Mouse (Mus musculus) B cell, adult 62 days (primary cell): ENCODE data around the gene Zfp287. TPM values are rescaled to one million over a fixed set of nuclear protein-coding genes. Genes with fewer than 3 reads are reported as not detected.

Source experiments
- total RNA-seq: library from RNA; stranded (reverse); gene quantifications from 4 replicates; pipeline ENCODE4 v1.2.4, GENCODE M21; 2023

Gene Zfp287
- total RNA-seq: 6.1 to 7.7 TPM (median 7.0 TPM) in 4 replicates

DNA sequence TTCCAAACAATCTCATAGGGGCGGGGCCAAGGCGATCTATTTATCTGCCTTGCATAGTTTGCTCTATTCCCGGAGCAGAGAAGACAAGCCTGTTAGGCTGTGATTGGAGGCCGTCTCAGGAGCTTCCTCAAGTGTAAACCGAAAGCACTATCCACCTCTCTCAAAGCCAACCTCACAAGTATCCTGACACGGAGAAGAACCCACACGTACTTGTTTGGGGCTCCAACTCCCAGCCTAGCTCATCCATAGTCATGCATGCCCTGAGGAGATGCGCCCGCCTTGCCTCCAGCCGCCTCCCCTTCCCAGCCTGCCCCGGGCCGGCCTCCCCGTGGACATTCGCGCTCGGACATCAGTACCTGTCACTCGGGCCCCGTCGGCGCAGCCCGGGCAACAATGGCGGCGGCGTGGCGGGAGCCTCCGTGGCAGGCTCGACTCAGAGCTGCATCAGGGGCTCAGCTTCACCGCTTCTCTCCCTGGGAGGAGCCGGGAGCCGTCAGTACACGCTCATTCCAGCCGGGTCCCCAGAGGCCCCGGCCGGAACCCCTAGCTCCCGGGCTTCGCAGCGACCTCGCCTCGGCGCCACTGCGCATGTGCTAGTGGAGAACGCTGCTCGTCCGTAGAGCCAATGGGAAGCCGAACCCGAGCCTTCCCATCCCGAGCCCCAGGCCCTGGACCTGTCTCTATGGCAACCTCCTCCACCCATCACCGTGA is at the start of gene Zfp287:
TSS of gene Zfp287 (minus strand) at position 595 of the 711 bp plus-strand sequence.

DNA sequence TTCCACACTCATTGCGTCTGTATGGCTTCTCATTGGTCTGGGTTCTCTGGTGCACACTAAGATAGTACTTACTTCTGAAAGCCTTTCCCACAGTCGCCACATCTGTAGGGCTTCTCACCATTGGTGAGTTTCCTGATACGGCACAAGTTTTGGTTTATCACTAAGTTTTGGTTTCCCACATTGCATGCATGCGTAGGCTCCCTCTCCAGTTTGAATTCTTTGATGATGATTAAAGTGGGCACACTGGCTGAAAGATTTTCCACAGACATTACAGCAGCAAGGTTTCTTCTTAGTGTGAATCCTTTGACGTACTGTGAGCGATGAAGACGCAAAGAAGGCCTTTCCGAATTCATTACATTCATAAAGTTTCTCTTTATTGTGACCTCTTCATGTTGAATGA is 21.1 kb upstream of the Zfp287 start, which contains the start of gene Gm10428:
TSS of gene Gm10428 (plus strand) at position 321 of the 400 bp plus-strand sequence.

Other genes with a start within 250 kb of the Zfp287 start
- gene Cenpv, start 192.6 kb downstream of the Zfp287 start, total RNA-seq: 1.1 to 1.8 TPM (median 1.8 TPM) in 3 of 4 replicates, not detected in the other
- 1,254 to 1,387 TPM (median 1,345 TPM) in 4 replicates for gene Ubb, start 180.7 kb downstream of the Zfp287 start, total RNA-seq
- 47.0 to 49.8 TPM (median 47.3 TPM) in 4 replicates for gene Trpv2, start 157.4 kb downstream of the Zfp287 start, total RNA-seq
- 4.4 to 6.2 TPM (median 4.8 TPM) in 4 replicates for gene Lrrc75a, start 83.4 kb downstream of the Zfp287 start, total RNA-seq
- 23.7 to 27.5 TPM (median 24.2 TPM) in 4 replicates for gene Mmgt2, start 83.2 kb downstream of the Zfp287 start, total RNA-seq
- gene Gm10428, start 21.2 kb upstream of the Zfp287 start, total RNA-seq: not detected in 4 replicates
- 0.89 to 2.7 TPM (median 2.2 TPM) in 4 replicates for gene Zfp286, start 57.6 kb upstream of the Zfp287 start, total RNA-seq
- gene Trim16, start 88.3 kb upstream of the Zfp287 start, total RNA-seq: 1.4 to 2.6 TPM (median 2.0 TPM) in 4 replicates
- gene Fbxw10, start 115.2 kb upstream of the Zfp287 start, total RNA-seq: 7.7 to 14.0 TPM (median 8.9 TPM) in 4 replicates
- 11.0 to 16.8 TPM (median 14.7 TPM) in 4 replicates for gene Tvp23b, start 147.6 kb upstream of the Zfp287 start, total RNA-seq
- not detected in 4 replicates for gene Cdrt4, start 219.3 kb upstream of the Zfp287 start, total RNA-seq